Mouse (Mus musculus): Measurements from ENCODE around the gene Fchsd2.

- TF ChIP-seq CTCF (conservative IDR thresholded peaks at IDR 0.05; ENCODE audit: low read length) (no peak), POU5F1 (IDR thresholded peaks at IDR 0.05; ENCODE audit: borderline replicate concordance, low read length) (no peak)
Measured at GRCm38 (mm10) chr7:101327263-101327662, 234.6 kb downstream of the Fchsd2 start.
